Mouse (Mus musculus): ENCODE measurements around the gene Gm37240.

DNA sequence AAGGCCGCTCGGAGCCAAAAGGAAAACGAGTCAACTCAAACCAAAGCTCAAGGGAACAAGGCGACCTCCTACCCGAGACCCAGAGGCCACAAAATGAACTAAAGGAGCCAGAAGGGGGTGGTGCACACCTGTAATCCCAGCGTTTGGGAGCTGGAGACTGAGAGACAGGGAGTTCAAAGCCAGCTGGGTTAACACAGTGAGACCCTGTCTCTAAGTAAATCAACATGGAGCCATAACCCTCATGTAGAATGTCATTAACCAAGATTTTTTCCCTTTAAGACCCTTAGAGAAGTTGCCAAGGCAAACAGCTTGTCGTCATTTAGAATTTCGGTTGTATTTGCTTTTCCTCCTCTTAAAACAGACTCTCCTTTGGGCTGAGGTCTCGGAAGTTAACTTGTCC, 1438.3 kb downstream of the Gm37240 start:
- TF ChIP-seq POLR2A (IDR thresholded peaks at IDR 0.05; ENCODE audit: insufficient read depth, low read depth, low read length) (no peak), CTCF (IDR thresholded peaks at IDR 0.05; ENCODE audit: insufficient read depth, low read depth, low read length) (no peak)

Measured in olfactory bulb, adult 2 months (tissue).